Comparison of ENCODE assay signal across 20 mouse cellular contexts in genomic region chr3:111102646-111103045, GRCm38 (mm10).
A peak's percentile ranks its signal among the peaks of the same experiment; 100 is the strongest.
DNase-seq lines count a peak whose midpoint lies in the region; ATAC-seq and TF ChIP-seq lines count a peak whose summit lies in the region.
"Had no signal": no experiment of that assay in that cellular context is flagged by ENCODE, and none has a peak within 500 bp of the region (broad histone marks: within the 10 kb centered on the region; RNA-seq: fewer than 3 reads in every experiment).

No protein-coding gene starts in this region.

- 0 out of 2 replicates have a peak overlapping the region, but pooled peaks have one; percentile 35 for H3K27ac ChIP-seq in liver, adult 2 months (replicated peaks; ENCODE audit: insufficient read depth, low read depth, low read length)
- H3K27ac ChIP-seq in liver, embryonic 12.5 days, result no peak overlapping the region
- H3K27ac ChIP-seq in layer of hippocampus, adult 2 months, result peak overlapping the region; percentile 81
- H3K27ac ChIP-seq: limb, embryonic 15.5 days; lung, embryonic 15.5 days; midbrain, embryonic 15.5 days; neural tube, embryonic 12.5 days; stomach, embryonic 15.5 days had no signal

- no peak for TF ChIP-seq CTCF in liver, adult 2 months (IDR thresholded peaks at IDR 0.05; ENCODE audit: low read depth, low read length)
- TF ChIP-seq CTCF in layer of hippocampus, adult 2 months (conservative IDR thresholded peaks at IDR 0.05), result no peak

- WGBS in liver, adult 2 months, result 32% methylated on average over 1 of the region's 1 CpGs
- 28% methylated on average over 1 of the region's 1 CpGs for WGBS in liver, embryonic 12.5 days (ENCODE audit: insufficient replicate concordance)

- H3K9ac ChIP-seq in liver, adult 2 months (ENCODE audit: low read depth, low read length), result no peak overlapping the region
- H3K9ac ChIP-seq in liver, embryonic 12.5 days, result no peak overlapping the region
- H3K9ac ChIP-seq: limb, embryonic 15.5 days; lung, embryonic 15.5 days; midbrain, embryonic 15.5 days; neural tube, embryonic 12.5 days; stomach, embryonic 15.5 days had no signal

- no peaks in the 10 kb centered on the region for H3K36me3 ChIP-seq in liver, adult 2 months (ENCODE audit: control insufficient read depth, insufficient read depth, low read length)
- no peaks in the 10 kb centered on the region for H3K36me3 ChIP-seq in liver, embryonic 12.5 days
- H3K36me3 ChIP-seq: limb, embryonic 15.5 days; lung, embryonic 15.5 days; midbrain, embryonic 15.5 days; neural tube, embryonic 12.5 days; stomach, embryonic 15.5 days had no signal

- ATAC-seq in liver, embryonic 12.5 days, result no peak
- ATAC-seq: forebrain, embryonic 16.5 days; hindbrain, embryonic 16.5 days; midbrain, embryonic 15.5 days had no signal

- H3K79me2 ChIP-seq in liver, adult 2 months (ENCODE audit: control insufficient read depth, insufficient read depth, low read length), result no peaks in the 10 kb centered on the region

- H3K4me1 ChIP-seq in liver, adult 2 months (ENCODE audit: control insufficient read depth, insufficient read depth, low read length), result peaks cover 4% of the 10 kb centered on the region; the same call in 1 of the 2 replicates
- no peaks in the 10 kb centered on the region for H3K4me1 ChIP-seq in liver, embryonic 12.5 days
- H3K4me1 ChIP-seq: limb, embryonic 15.5 days; lung, embryonic 15.5 days; midbrain, embryonic 15.5 days; neural tube, embryonic 12.5 days; stomach, embryonic 15.5 days had no signal

- no peak overlapping the region for H3K4me3 ChIP-seq in liver, adult 2 months (ENCODE audit: insufficient read depth, low read depth, low read length)
- H3K4me3 ChIP-seq in liver, embryonic 12.5 days, result no peak overlapping the region
- no peak overlapping the region for H3K4me3 ChIP-seq in layer of hippocampus, adult 2 months
- H3K4me3 ChIP-seq: limb, embryonic 15.5 days; lung, embryonic 15.5 days; midbrain, embryonic 15.5 days; neural tube, embryonic 12.5 days; stomach, embryonic 15.5 days had no signal

- peak; percentile 18 to 62 for DNase-seq in frontal cortex, adult 2 months (ENCODE audit: extremely low spot score in 1 of 2, low spot score in 1 of 2)
- DNase-seq in frontal cortex, postnatal 14 days (ENCODE audit: low spot score in 2 of 2), result no peak
- peak; percentile 93 for DNase-seq in liver, adult 2 months (ENCODE audit: extremely low read depth, low read depth, low spot score)
- DNase-seq in layer of hippocampus, adult 2 months (ENCODE audit: low spot score in 2 of 2), result peak; percentile 21 to 66
- DNase-seq in left cerebral cortex, postnatal 14 days (ENCODE audit: low spot score in 2 of 2), result peak; percentile 5 to 7
- no peak for DNase-seq in retina, embryonic 14.5 days (ENCODE audit: low spot score)
- no peak for DNase-seq in urinary bladder, postnatal 14 days (ENCODE audit: low spot score)
- DNase-seq: embryo, embryonic 11 days; heart, postnatal 14 days; kidney, adult 18-20 months; kidney, postnatal 4 days; thymus, postnatal 36 days had no signal

- TF ChIP-seq POLR2A in liver, adult 2 months (IDR thresholded peaks at IDR 0.05; ENCODE audit: extremely low read depth, insufficient read depth, low read length), result no peak

- no peak overlapping the region for H3K4me2 ChIP-seq in liver, embryonic 12.5 days
- H3K4me2 ChIP-seq: limb, embryonic 15.5 days; lung, embryonic 15.5 days; midbrain, embryonic 15.5 days; neural tube, embryonic 12.5 days; stomach, embryonic 15.5 days had no signal

- intact Hi-C loops in left cerebral cortex, postnatal 14 days (cut with DNase I), result no loop called here

- H3K27me3 ChIP-seq in liver, adult 2 months (ENCODE audit: control insufficient read depth, insufficient read depth, low read length), result no peaks in the 10 kb centered on the region
- H3K27me3 ChIP-seq in liver, embryonic 12.5 days (replicated peaks), result no peaks in the 10 kb centered on the region
- H3K27me3 ChIP-seq: limb, embryonic 15.5 days; lung, embryonic 15.5 days; midbrain, embryonic 15.5 days; neural tube, embryonic 12.5 days; stomach, embryonic 15.5 days had no signal

- H3K9me3 ChIP-seq in liver, embryonic 12.5 days (replicated peaks), result no peaks in the 10 kb centered on the region
- H3K9me3 ChIP-seq: limb, embryonic 15.5 days; lung, embryonic 15.5 days; midbrain, embryonic 15.5 days; neural tube, embryonic 12.5 days; stomach, embryonic 15.5 days had no signal

Comparison
In these comparisons a context has a peak if more than half of its experiments do, and no peak if none do; other contexts are left out.
1. DNase-seq: peak in frontal cortex, adult 2 months (2 of 2), liver, adult 2 months (single experiment), layer of hippocampus, adult 2 months (2 of 2) and left cerebral cortex, postnatal 14 days (2 of 2); none in frontal cortex, postnatal 14 days (0 of 2), retina, embryonic 14.5 days (single experiment) and urinary bladder, postnatal 14 days (single experiment).